Mouse (Mus musculus) adipocyte (in vitro differentiated cells): ENCODE data around the gene Tpst1.

ENCODE experiments used
- DNase-seq: peaks from one replicate; pipeline ENCODE4 v3.0.0-alpha.2; 2016; ENCODE audit warnings: low spot score

Tpst1 gene

DNA sequence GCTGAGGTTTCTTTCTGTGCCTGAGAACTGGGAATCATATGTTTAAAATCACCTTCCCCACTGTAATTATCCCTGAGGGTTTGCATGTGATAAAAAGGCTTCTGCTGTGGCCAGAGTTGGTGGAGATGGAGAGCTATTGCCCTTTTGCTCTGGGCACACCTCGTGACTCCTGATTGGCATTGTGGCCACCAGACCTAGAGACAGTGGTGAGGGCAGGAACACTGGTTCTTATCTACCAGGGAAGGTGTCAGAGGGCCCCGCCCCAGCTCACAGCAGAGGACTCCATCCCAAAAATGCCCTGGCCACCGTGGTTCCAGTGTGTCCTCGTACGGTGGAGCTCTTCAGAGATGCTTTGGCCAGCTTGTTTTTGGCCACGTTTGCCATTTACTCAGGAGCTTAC, 20.2 kb upstream of the Tpst1 start:
- DNase-seq = no peak

DNA sequence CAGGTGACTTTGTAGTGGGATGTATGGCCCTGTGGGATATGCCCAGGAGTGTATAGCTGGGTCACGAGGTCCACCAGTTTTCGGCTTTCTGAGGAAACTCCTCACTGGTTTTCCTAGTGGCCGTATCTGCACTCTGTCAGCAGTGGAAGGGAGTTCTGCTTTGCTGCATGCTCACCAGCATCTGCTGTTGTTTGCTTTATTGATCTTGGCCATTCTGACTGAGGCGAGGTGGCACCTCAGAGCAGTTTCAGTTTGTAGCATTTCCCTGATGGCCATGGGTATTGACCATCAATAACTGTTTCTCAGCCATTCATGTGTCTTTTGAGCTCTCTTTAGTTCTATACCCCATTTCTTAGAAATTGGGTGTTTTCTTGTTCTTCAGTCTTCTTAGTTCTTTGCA, 17.4 kb upstream of the Tpst1 start:
- DNase-seq = no peak

DNA sequence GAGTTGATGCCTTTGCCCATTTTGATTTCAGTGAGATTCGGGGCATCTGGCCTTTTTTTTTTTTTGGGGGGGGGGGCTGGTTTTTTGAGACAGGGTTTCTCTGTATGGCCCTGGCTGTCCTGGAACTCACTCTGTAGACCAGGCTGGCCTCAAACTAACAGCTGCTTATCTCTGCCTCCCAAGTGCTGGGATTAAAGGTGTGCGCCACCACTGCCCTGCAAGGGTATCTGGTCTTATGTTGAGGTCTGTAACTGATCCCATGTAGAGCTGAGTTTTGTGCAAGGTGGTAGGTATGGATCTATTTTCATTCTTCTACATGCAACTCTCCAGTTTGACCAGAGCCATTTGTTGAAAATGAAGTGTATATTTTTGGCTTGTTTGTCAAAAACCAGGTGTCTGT, 16.8 kb upstream of the Tpst1 start:
- DNase-seq = no peak

DNA sequence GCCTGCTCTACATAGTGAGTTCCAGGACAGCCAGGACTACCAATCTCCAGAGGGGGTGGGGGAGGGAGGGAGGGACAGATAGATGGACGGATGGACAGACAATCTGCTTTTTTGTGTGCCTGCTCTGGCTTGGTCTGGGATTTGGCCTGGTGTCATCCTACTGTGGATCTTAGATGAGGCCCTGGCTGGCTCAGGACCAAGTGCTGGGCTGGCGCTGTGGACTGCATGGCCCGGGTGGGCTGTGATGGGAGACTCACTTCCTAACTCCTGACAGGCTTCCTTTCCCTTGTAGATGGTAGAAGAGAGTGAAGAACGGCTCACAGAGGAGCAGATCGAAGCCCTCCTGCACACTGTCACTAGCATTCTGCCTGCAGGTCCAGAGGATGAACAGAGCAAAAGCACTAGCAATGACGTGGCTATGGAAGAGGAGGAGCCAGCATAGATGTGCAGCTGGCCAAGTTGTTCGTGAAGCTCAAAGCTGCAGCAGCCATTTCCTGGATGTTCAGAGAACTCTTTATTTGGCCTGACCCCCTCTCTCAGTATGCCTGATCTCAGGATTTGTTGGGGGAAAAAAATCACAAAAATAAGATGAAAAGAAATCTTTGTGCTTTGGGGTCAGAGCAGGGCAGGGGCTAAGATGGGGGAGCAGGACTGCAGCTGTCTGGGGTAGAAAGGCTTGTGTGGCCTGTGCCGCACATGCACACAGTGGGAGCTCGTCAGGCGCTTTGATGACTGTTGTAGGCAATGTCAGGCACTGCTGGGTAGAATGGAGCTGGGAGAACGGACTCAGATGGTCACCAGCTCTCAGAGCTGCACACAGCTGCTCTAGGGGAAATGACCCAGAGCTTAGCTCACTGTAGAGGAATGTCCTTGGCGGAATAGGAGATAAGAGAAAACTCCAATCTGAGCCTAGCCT, 13.5 kb upstream of the Tpst1 start:
- no peak for DNase-seq

DNA sequence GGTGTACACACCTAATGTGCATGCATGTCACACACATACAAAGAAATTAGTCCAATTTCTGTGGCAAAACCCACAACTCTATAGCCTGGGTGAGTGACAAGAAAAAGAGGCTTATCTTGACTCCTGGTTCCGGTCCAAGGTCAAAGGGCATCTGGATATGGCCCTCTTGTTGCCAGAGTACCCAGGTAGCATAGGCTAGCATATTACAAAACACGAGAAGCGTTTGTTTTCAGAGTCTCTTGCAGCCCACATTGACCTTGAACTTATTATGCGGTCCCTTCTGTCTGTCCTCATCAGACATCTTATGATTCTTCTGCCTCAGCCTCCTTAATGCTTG, 12.8 kb upstream of the Tpst1 start:
- DNase-seq = no peak

DNA sequence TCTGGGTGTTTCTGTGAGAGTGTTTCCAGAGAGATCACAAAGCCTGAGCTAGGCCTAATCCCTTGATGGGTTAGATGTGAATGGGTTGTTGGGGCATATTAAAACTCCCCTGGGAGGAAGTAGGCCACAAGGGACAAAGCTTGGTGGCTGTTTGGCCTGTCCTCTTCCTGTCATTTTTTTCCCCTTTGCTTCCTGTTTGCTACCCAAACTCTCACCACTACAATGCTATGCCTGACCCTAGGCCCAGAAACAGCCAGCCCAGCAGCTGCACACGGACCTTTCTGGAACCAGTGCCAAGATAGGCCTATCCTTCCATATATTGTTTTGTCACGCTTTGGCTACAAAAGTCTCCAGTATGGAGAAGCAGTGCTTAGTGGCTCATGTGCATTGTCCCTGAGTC, 11.0 kb upstream of the Tpst1 start:
- DNase-seq = peak; percentile 84

DNA sequence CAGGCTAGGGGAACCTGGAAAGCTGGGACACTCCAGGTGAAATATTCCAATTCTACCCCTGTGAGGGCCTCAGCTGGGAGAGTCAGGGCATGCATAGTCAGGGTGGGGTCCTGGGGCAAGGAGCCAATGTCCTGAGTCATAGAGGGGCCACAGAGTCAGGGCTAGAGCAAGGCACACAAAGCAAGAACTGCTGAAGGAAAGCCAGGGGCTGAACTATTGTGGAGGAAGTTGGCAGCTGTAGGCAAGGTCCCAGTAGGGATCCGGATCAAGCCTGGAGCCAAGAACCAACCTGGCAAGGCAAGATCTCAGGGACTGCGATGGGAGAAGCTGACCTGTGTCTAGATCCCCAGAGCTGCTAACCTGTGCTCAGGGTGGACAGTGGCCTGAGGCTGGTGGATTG, 9.4 kb upstream of the Tpst1 start:
- DNase-seq = peak; percentile 26

DNA sequence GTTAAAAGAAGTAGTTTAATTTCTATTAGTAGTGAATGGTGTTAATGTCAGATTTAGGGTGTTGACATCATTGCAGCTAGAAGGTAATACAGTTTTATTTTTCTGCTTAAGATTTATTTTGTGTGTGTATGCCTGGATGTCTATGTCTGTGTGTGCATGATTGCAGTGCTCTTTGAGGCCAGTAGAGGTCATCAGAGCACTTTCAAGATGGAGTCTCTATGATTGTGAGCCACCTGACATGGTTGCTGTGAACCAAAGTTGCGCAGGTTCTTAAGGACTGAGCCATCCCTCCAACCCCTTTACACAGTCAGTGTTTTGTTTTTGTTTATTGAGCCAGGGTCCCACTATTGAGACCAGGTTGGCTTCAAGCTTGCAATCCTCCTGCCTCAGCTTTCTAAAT, 7.5 kb upstream of the Tpst1 start:
- DNase-seq = no peak

DNA sequence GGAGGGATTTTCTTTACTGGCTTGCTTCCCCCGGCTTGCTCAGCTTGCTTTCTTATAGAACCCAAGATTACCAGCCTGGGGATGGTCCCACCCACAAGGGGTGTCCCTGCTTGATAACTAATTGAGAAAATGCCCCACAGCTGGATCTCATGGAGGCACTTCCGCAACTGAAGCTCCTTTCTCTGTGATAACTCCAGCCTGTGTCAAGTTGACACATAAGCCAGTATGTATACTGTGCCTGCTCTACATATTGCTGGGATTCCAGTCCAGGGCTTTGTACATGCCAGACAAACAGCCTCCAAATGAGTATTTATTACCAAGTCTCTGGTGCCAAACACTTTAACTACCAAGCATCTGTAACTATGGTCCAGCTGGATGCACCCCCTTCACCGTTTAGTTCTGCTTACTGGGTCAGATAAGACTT, 5.3 kb upstream of the Tpst1 start:
- no peak for DNase-seq

DNA sequence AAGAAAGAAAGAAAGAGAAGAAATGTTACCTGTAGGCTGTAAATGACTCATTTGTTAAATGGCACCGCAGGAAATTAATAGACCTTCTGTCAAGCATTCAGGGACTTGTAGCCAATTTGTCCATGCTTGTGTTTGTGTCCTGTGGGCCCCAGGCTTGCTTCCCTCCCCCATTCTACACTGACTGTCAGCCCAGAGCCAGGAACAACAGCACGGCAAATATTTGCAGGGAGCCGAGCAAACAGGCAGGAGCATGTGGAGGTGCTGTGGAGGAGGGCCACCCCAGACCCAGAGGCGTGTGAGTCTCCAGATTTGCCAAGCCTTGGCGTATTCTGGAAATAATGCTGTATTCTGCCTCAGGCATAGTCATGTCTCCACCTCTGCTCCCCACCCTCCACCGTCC, 1.4 kb downstream of the Tpst1 start:
- no peak for DNase-seq

DNA sequence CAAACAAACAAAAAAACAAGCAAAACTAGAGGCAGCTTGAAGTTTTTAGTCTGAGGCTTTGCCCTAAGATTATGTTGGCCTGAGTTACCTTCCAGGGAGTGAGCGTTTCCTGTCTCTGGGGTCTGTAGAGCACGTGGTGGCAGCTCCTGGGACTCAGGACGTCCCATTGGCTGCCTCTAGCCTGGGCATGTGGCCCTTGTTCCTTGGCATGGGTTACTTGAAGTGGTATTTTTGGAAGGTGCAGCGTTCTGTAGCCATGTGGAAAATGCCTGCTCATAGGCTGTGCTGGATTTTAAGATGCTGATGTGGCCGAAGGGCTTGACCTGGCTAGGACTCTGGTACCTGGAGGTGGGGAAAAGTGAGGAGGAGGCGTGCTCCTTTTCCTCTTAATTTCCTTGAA, 3.3 kb downstream of the Tpst1 start:
- no peak for DNase-seq

DNA sequence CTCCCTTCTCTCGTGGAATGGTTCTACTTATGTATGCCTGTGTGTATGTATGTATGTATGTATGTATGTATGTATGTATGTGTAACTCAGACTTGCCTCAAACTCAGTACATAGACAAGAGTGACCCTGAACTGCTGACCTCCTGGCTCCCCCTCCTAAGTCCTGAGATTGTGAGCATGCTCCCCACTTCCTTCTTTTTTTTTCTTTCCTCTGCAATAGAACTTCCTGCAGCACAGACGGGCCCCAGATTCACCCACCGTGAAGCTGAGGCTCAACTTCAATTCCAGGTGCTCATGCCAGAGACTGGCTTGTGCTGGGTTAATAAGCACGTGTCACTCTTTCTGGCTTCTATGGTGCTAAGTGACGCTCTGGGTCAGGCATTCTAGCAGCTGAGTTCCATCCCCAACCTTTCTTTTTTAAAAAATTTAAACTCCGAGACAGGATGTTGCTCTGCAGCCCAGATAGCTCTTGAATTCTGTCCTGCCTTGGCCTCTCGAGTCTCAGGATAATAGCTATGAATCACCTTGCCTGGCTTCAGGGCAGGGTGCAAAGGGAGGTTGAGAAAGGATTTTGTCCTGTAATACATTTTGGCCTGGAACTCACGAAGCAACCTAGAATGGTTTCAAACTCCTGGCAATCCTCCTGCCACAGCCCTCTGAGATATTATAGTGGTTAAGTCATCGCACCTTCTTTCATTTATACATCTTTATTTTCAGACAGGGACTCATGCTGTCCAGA, 5.1 kb downstream of the Tpst1 start:
- DNase-seq = no peak

DNA sequence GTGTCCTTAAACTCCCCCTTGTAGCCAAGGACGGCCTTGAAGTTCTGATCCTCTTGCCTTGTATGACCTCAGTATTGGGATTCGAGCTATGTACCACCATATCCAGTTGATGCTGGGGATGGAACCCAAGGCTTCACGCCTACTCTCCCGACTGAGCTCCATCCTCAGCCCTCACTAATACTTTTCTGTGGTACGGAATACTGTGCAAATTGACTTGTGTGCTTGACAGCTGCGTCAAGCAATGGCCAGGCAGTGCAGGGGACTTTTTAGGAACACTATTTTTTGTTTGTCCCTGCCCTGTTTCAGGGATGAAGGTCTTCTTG, 5.7 kb downstream of the Tpst1 start:
- DNase-seq = no peak

DNA sequence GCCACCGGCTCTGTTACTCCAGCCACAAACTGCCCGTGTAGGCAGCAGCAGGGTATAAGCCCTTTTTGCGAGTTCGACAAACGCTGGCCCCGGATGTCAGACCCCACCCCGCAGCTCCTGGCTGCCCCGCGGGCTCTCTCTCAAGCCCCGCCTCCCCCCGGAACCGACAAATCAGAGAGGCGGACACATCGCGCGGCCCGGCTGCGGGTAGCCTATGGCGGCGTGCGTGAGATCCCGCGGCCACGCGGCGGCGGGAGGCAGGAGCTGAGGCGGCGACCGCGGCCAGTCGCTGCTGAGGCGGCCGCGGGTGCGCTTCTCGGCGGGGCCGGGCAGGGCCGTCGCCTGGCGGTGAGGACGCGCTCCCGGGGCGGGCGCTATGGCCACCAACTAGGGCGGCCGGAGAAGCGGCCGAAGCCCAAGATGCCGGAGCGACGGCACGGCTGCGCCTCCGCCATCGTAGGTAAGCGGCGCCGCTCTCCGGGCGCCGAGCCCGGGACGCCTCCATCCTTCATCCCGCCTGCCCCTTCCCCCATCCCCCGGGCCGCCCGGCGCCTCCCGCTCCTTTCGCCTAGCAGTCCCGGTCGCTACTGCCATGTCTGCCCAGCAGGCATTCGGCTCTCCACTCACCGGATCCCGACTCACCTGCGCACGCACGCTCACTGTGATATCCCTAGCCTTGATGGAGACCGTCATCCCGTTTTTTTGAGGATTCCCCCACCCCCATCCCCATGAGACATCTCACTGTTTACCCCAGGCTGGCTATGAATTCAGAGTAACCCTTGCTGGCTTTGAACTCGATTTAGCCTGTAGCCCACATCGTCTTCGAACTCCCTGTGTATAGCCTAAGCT, 6.3 kb downstream of the Tpst1 start:
- peak; percentile 88 for DNase-seq

DNA sequence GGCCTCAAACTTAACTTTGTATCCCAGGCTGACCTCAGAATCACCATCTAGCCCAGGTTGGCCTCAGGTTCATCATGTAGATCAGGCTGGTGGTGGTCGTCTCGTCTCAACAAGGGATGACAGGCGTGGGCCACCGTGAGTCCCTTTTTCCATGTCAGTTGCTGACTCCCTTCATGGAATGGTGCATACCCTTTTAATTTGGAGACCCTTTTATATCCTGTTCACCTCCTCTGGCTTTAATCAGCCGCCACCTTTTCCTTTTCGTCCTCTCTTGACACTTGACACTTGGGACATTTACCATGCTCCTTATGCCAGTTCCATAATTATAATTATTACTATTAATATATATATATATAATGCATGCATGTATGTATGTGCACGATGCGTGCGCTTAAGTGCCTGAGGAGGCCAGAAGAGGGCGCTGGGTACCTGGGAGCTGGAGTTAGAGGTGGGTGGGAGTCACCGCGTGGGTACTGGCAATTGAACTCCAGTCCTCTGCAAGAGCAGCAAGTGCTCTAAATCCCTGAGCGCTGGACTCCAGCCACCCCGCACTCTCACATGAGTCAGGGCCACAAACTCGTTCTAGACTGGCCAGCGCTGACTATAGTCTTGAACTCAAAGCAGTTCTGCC, 7.0 kb downstream of the Tpst1 start:
- DNase-seq = no peak

DNA sequence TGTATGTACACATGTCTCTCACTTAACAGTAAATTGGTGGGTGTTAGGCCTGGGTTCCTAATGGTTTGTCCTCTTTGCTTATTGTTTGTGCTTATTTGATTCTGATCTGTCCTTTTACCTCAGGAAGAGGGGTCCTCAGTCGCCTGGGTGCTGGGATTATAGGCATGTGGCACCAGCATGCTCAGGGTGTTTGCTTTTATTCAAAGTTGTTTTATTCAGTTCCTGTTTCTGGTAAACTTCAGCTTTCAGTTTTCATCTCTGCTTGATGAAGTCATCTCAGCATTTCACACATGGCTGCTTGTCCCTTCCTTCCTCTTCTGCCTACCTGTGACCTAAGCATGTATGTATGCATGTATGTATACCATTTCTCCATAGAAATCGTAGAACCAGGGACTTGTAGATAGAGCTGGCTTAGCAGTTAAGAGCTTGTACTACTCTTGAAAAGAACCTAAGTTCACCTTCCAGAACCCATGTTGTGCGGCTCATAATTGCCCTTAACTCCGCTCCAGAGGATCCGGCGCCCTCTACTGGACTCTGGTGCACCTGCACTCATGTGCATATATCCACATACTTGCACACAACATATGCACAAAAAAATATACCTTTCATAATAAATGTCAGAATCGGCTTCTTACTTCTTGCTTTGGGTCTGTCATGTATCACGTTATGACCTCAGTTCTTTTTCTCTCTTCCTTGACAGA, 8.2 kb downstream of the Tpst1 start:
- no peak for DNase-seq

DNA sequence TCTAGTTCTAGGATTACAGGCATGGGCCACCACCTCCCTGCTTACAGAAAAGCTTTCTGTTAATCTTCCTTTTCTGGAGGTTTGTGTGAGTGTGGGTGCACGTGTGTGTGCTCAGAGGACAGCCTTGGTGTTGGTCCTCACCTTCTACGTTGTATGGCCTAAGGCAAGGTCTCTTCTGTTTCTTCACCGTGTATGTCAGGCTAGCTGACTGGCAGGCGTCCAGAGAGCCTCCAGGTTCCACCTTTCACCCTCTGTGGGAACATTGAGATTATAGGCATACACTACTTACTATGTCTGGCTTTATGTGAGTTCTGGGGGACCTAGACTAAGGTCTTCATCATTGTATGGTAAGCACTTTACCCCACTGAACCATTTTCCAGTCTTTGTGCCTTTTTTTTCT, 9.3 kb downstream of the Tpst1 start:
- DNase-seq = peak; percentile 48

DNA sequence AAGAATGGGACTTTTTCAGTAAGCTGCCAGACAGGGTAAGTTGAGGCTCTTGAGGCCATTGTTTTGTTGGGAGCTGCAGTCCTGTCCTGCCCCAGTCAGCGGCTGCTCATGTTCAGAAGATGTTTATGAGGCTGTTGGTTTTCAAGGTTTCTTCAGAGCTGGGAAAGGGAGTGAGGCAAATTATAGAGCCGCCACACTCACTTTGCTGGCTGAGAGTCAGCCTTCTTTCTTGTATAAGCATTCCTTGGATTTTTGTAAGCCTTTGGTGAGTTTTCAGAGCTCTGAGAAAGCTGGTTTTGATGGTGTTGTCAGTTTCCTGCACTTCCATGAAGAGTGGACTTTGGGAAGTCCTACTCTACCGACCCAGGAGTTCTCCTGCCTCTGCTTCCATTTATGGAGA, 11.1 kb downstream of the Tpst1 start:
- DNase-seq = no peak

DNA sequence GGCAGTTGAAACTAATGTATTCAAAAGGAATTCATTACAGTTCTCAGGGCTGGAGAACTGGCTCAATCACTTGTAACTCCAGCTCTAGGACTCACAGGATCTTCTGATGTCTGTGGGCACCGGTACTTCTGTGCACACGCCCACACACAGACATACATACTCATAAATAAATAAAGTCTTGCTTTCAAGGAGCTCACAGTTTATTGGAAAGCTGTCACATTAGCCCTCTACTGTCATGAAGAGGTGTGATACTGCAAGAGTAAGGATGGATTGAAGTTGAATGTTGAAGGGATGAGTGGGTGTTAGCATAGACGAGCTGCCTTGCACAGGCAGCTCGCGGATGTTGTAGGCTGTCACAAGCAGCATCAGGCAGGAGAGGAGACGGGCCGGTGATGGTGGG, 14.9 kb downstream of the Tpst1 start:
- DNase-seq = no peak

DNA sequence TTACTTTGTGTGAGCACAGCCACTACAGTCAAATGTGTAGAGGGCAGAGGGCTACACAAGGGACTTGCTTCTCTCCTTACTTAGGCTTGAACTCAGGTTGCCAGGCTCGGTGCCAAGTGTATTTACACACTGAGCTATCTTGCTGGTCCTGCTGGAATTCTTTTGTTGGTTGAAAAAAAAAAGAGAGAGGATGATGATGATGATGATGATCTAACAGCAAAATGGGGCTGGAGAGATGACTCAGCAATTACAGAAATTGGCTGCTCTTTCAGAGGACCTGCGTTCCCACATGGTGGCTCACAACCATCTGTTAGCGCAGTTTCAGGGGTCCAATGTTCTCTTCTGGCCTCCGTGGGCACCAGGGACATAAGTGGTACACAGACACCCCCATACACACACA, 15.5 kb downstream of the Tpst1 start:
- no peak for DNase-seq

DNA sequence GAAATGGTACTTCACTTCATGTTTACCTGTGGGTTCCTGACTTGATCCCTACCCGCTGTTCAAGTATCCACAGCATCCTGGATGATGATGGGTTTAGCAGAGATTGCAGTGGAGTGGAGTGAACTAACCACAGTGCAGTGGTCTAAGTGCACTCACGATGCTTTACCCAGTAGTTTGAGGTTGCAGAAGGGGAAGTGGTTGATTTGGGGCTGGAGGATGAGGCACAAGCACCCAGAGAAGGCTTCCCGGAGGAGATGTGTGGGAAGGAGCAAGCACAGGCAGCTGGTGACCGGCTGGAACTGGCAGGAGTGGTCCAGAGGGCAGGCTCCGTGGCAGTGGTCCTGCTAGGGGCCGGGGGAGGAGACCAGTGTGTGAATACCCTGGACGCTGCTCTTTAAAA, 16.1 kb downstream of the Tpst1 start:
- no peak for DNase-seq
